Mouse (Mus musculus): Measurements from ENCODE around the gene Jam2.

Gene Jam2

GRCm38 (mm10) chr16:84779718-84780117 is 5.8 kb downstream of the Jam2 start:
- no peak for DNase-seq (ENCODE audit: low spot score)

GRCm38 (mm10) chr16:84783279-84783678 is 9.4 kb downstream of the Jam2 start:
- no peak for DNase-seq (ENCODE audit: low spot score)

DNA sequence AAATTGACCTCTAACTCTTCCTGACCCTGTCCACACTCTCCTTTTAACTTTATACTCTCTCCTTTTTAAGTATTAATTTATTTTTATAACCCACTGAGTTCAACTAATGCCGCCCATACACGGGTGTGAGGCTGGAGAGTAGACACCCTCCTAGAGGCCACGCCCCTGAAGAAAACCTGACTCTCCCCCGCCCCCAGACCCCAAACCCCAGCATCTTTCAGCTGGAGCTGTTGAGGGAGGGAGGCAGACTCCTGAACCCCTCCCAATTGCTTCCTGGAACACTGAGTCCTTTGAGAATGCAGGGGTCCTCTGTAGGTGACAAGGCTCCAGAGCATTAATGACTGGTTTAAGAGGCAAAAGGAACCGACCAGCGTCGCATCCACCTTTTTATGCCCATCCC is 11.0 kb downstream of the Jam2 start:
- DNase-seq (ENCODE audit: low spot score), result no peak

DNA sequence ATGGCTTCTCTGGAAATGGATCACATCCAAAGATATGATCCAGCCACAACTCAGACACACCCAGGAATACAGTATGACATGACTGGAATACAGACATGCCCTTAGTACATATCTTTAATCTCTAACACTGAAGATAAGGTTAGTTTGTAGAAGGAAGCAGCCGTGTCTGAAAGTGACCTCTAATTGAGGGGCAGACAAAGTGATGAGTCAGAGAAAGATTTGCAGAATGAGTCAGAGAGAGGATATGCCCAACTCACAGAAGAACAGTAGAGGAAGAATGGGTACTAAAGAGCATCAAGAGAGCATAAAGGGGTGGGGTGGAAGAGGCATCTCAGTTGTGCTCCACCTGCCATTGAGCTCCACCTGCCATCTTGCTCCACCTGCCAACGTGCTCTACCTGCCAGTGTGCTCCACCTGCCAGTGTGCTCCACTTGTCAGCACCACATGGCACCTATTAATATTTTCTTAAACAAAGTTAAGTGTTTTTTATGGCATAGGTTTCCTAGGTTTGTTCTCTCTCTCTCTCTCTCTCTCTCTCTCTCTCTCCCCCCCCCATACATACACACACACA is 16.8 kb downstream of the Jam2 start:
- DNase-seq (ENCODE audit: low spot score), result no peak

- no peak for DNase-seq (ENCODE audit: low spot score)
Measured at GRCm38 (mm10) chr16:84793401-84793800, 19.5 kb downstream of the Jam2 start.

DNA sequence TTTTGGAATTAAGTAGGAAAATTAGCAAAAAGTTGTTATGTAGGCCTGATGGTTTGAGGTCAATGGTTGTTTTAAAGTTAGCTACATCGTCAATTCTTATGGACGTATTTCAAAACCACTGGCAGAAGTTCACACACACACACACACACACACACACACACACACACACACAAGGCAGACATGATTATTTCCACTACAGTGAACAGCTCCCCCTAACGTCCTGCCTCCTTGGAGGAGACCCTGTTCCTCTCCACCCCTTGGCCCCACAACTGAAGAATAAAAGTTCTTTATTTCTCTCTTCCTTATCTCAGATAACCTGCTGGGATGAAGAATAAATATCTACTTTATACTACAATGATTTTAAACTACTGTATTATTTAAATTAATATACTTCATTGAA is 21.4 kb downstream of the Jam2 start:
- DNase-seq (ENCODE audit: low spot score), result no peak

GRCm38 (mm10) chr16:84796678-84797077 is 22.8 kb downstream of the Jam2 start:
- no peak for DNase-seq (ENCODE audit: low spot score)

GRCm38 (mm10) chr16:84800038-84800437 is 26.1 kb downstream of the Jam2 start:
- no peak for DNase-seq (ENCODE audit: low spot score)

DNA sequence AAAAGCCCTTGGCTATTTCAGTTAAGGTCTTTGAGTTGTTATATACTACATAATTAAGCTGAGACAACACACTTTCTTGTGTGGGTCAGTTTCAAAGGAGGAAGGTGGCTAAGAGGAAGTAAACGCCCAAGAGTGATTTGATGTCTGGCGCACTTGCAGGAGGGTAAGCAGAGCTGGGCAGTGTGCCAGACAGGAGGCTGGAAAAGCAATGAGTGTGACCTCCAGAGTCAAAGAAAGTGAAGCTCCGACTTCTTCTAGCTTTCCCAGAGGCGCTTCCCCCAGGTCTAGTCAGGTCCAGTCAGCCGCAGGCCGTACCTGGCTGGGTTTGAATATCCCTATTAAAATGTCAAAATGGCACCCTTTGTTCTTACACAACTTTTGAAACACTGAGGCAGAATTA is 28.3 kb downstream of the Jam2 start:
- DNase-seq (ENCODE audit: low spot score), result no peak

DNA sequence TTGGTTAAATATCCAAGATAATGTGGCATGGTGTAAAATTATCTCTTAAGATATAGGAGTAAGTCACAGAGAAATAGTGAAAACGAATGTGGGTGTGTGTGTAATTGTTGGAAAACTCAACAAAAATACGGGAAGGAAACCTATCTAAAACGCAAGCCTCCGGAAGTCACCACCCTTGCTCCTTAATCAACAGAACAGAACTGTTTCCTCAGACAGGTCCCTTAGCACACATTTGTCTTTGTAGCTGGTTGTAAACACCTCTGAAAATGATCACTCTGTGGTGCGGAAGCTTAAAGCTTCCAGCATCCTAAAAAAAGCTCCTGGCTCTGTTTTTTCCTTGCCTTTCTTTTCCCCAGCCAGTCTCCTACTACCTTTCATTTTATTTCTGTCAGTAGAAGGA is 30.9 kb downstream of the Jam2 start:
- no peak for DNase-seq (ENCODE audit: low spot score)

DNA sequence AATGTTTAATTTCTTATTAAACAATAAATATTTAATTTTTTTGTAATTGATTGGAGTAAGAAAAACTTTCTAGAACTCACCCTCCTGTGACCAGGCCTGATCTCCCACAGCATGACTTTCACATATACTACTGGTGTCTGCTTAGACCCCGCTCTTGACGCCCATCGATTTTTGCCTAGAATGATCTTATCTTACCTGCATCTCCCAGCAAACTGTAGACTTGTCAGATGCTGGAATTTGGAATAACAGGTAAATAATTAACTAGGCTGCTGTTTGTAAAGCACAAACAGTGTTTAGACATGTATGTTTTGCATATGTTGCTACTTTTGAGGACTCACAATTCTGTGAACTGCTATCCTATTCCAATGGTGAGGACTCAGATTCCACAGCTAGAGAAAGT is 32.3 kb downstream of the Jam2 start:
- DNase-seq (ENCODE audit: low spot score), result no peak

GRCm38 (mm10) chr16:84807874-84808273 is 34.0 kb downstream of the Jam2 start:
- DNase-seq (ENCODE audit: low spot score), result no peak

GRCm38 (mm10) chr16:84810254-84810653 is 36.3 kb downstream of the Jam2 start:
- no peak for DNase-seq (ENCODE audit: low spot score)

GRCm38 (mm10) chr16:84813852-84814251 is 39.9 kb downstream of the Jam2 start:
- no peak for DNase-seq (ENCODE audit: low spot score)

DNA sequence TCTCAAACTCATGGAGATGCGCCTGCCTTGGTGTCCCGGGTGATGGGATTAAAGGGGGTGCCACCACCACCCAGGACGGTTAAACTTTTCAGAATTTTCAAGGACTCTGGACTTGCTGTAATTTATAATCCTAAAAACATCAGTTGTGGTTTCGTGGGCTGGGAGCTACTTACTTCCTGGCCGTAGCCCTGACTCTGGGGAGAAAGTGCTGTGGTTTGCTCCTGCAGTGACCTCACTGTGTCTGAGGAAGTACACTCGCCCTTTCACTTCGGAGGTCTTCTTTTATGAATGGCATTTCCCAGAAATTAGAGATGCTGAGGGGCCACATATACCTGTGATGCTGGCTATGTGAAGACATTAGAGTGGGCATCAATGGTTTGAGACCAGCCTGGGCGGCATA is 40.6 kb downstream of the Jam2 start:
- DNase-seq (ENCODE audit: low spot score), result no peak

DNA sequence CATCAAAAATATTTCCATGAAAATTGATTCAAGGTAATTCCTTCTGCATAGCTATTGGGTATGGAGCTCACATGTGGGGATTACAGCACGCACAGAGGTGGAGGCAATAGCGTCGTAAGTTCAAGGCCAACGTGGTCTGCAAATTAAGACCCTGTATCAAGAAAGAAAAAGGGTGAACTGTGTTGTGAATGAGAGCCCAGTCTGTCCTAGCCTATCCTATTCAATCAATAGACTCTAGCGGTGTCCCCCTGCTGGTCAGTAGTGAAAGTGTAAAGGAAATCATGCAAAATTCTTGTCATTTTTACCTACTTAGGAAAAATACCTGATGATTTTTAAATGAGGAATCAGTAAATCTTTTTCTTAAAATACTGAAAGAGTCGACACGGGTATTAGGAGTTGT is 43.5 kb downstream of the Jam2 start:
- no peak for DNase-seq (ENCODE audit: low spot score)

GRCm38 (mm10) chr16:84825009-84825408 is 51.1 kb downstream of the Jam2 start:
- DNase-seq (ENCODE audit: low spot score), result peak; percentile 19

DNA sequence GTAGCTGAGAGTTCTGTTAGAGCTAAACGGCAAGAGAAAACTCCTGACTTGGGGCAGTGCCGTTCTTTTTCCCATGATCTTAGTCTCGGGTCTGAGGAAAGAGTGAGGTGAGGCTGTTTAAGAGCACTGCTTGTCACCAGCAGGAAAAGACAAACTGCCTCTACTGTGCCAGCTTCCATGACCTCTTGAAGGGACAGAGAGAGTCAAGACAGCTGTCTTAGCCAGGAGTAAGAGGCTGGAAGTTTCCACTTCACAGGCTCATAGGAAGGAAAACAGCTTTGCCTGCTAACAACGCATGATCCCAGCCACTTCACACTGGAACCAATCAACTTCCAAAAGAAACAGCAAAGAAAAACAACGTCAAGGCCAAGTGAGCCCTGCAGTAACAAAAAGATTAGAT is 57.8 kb downstream of the Jam2 start:
- DNase-seq (ENCODE audit: low spot score), result no peak

GRCm38 (mm10) chr16:84832736-84833135 is 58.8 kb downstream of the Jam2 start:
- DNase-seq (ENCODE audit: low spot score), result no peak

GRCm38 (mm10) chr16:84834344-84834743 is 60.4 kb downstream of the Jam2 start:
- DNase-seq (ENCODE audit: low spot score), result no peak

DNA sequence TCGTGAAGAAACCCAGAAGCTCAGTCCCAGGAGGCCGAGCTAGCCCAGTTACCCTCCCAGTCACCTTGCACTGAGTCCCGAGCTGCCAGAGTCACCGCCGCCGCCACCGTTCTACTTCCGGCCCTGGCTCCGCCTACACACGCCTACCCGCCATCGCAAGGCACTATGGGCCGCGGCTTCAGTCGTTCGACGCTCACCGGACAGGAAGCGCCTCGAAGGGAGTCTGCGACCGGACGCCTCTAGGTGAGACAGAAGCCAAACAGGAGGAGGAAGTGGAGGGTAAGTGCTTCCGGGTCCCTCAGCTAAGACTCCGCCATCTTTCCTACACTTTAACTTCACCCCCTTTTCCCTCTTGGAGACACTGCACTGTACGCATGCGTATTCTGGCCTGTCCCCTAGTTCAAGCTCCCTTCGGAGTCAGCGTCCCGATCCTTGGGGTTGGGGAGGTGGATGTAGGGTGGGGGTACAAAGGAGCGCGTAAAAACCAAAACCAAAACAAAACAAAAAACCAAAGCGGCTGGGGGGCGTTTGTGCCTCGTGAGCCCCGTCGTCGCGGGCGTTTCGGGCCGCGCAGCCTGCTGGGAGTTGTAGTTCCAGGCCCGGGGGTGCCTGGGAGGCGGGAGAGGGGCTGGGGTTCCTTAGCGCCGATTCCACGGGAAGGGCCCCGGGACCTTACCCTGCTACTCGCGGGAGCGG is 61.0 kb downstream of the Jam2 start, which contains the start of gene Gabpa:
TSS of gene Gabpa (plus strand) at position 181 of the 696 bp plus-strand sequence.
- DNase-seq (ENCODE audit: low spot score), result peak; percentile 73

DNA sequence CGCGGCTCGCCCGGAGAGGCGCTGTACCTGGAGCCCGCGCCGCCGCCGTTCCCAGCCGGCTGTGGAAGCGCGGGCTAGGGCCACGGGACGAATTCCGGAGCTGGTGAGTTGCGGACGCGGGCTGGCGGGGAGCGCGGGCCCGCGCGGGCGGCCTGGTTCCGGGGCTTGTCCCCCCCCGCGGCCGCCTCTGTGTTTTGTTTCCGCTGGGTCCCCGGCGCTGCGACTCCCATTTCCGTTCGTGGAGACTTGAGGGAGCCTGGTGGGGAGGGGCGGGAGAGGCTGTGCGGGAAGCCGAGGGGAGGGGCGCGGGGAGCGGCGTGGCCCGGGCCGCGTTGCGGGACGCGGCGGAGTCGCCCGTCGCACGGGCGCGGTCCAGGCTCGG is 61.5 kb downstream of the Jam2 start, which contains the start of gene Atp5j:
TSS of gene Atp5j (minus strand) at position 185 of the 382 bp plus-strand sequence.
- peak; percentile 73 for DNase-seq (ENCODE audit: low spot score)

DNA sequence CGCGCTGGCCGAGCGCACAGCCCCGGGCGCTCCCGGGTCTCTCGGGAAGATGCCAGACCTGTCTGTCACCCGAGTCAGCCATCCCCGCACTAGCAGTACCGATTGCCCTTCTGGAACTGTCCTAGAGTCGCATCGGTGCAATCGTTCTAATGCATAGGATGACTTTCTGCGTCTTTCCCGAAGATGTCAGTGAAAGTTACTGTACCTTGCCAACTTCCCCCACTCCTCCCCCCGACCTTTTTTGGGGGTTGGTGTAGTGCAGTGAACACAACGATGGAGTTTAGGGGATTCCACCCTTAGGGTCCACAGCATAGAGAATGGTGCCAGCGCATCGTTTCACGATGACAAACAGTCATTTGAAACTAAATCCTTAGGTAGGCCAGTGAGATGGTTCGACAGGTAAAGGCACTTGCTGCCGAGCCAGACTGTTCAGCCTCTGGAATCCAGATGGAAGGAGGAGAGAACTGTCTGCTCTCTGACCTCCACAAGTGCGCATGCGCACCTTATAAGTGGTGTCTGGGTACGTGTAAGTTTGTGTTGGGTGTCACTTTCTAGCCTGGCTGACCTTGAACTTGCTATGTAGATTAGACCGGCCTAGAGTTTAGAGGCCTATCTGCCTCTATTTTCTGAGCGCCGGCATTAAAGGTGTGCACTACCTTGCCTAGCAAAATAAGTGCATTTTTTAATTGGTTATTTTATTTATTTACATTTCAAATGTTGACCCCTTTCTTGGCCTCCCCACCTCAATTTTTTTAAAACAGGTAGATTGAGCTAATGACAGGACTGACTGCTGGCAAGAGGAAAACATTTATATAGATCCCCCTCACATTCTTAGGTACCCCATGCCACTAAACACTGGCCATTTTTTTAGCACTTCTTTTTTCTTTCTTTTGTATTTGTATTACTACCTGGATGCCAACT is 62.2 kb downstream of the Jam2 start:
- DNase-seq (ENCODE audit: low spot score), result peak; percentile 36

All from urinary bladder, postnatal 25 days (tissue).